Mouse (Mus musculus): ENCODE data around the gene Ifitm10. TPM values are rescaled to one million over a fixed set of nuclear protein-coding genes. Genes with fewer than 3 reads are reported as not detected.

Ifitm10 gene
- polyA plus RNA-seq, 1 experiment, result 49.1 TPM

DNA sequence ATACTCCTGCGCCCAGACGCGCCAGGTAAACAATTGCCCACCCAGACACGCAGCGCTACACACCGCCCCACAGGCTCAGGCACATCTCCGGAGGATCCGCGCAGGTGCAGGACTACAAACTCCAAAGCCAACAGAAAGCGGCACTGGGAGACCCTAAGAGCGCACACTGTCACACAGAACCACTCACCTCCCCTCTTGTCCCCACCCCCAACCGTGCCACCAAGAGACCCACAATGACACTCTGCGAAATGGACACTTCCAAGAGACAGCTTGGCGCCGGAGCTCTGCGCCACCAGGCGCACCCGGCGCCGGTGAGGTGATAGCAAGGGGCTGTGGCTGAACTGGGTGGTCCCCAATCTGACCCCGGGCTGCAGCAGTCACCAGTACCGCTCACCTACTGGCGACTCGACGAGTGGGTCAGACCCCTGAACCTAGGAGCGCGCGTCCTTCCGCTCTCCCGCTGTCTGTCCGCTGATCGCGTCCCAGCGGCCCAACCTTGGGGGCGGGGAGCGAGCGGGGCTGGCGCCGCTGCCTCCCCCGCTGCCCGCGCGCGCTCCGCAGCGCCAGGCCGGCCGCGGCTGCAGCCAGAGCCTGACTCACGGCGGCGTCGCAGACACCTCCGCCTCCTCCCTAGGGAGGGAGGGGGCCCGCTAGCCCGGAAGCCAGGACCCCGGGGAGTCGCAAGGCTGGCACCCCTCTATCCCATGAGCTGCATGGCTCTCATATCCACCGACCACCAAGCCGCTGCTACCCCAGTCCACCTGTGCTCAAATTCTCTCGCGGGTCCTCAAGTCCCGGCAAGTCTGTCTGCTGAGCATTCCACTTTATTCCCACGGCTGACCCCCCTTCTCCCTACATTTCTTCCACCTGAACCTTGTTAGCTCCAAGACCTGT is 1.5 kb downstream of the Ifitm10 start:
- DNase-seq, result no peak
- 2% methylated on average over 60 of the region's 64 CpGs for WGBS
- Histone ChIP-seq H3K4me1 (ENCODE audit: control insufficient read depth, insufficient read depth, low read length) (peaks cover 9% of the 10 kb centered on the region), H3K4me3 (replicated peaks; ENCODE audit: extremely low read depth, low read depth, low read length) (peak overlapping the region; percentile 88)
- TF ChIP-seq POLR2A (IDR thresholded peaks at IDR 0.05; ENCODE audit: borderline replicate concordance, extremely low read depth, low read depth, low read length), result peak; percentile 43; the same call in 1 of the 2 replicates
- no peak for TF ChIP-seq CTCF (IDR thresholded peaks at IDR 0.05; ENCODE audit: insufficient read depth, low read length)

DNA sequence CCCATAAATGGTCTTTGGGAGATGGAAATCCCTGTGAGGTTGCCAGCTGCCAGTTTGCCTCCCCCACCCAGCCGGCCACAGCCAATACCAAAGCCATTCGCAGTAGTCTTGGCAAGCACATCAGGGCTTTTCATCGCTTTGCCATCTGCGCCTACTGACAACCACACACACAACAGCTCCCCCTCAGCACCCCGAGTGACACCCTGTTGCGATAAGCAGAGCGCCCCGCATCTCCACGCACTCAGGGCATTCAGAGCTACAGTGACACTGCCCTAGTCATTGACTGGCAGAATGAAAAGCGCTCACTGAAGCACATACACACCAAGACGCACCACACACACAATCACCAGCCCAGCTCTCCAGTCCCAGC is 2.2 kb downstream of the Ifitm10 start:
- 19% methylated on average over 11 of the region's 11 CpGs for WGBS
- TF ChIP-seq CTCF (IDR thresholded peaks at IDR 0.05; ENCODE audit: insufficient read depth, low read length) (no peak), POLR2A (IDR thresholded peaks at IDR 0.05; ENCODE audit: borderline replicate concordance, extremely low read depth, low read depth, low read length) (peak; percentile 21; the same call in 1 of the 2 replicates)

DNA sequence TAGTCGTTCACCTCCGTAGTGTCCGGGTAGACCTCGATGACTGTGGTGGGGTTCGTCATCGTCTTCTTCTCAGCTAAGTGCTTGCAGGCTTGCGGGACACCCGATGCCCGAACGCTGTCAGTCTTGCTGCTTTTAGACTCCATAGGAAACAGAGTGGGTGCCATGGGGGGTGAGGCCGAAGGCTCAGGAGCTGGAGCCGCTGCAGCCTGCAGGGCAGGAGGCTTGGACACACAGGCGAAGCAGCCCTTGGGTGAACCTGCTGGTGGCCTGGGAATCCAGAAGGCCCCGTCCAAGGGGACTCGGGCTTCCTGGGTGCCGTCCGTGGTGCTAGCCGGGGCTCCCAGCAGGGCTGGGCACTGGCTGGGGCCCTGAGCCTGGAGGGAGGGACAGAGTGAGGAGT is 2.6 kb downstream of the Ifitm10 start:
- WGBS, result 73% methylated on average over 18 of the region's 18 CpGs
- Histone ChIP-seq H3K4me1 (ENCODE audit: control insufficient read depth, insufficient read depth, low read length) (peaks cover 9% of the 10 kb centered on the region), H3K4me3 (replicated peaks; ENCODE audit: extremely low read depth, low read depth, low read length) (peak overlapping the region; percentile 88)
- DNase-seq, result no peak
- no peak for TF ChIP-seq CTCF (IDR thresholded peaks at IDR 0.05; ENCODE audit: insufficient read depth, low read length)
- TF ChIP-seq POLR2A (IDR thresholded peaks at IDR 0.05; ENCODE audit: borderline replicate concordance, extremely low read depth, low read depth, low read length), result no peak

More for the DNA sequence above, 2.2 kb downstream of the Ifitm10 start:
- Histone ChIP-seq H3K4me3 (replicated peaks; ENCODE audit: extremely low read depth, low read depth, low read length) (peak overlapping the region; percentile 88), H3K4me1 (ENCODE audit: control insufficient read depth, insufficient read depth, low read length) (peaks cover 9% of the 10 kb centered on the region)
- DNase-seq, result no peak

DNA sequence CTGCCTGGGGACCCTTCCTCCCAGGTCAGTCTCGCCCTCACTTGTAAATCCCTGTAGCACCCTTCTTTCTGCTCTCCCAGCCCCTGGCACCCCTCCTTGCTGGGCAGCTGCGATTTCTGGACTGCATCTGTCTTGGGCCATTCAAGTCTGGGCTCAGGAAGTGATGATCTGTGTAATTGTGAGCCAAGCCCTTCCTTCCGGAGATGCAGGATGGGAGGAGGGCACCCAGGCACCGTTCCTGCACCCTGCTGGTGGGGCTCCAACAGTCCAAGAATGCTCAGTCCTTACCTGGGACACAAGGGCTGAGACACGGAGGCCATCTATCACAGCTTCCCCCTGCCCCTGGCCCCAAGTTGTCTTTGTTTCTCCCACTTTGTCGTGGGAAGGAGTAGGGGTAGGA is 3.7 kb downstream of the Ifitm10 start:
- Histone ChIP-seq H3K4me3 (replicated peaks; ENCODE audit: extremely low read depth, low read depth, low read length) (peak overlapping the region; percentile 52), H3K4me1 (ENCODE audit: control insufficient read depth, insufficient read depth, low read length) (peaks cover 9% of the 10 kb centered on the region)
- no peak for DNase-seq
- 35% methylated on average over 6 of the region's 6 CpGs for WGBS
- TF ChIP-seq POLR2A (IDR thresholded peaks at IDR 0.05; ENCODE audit: borderline replicate concordance, extremely low read depth, low read depth, low read length) (peak; percentile 81; the same call in 1 of the 2 replicates), CTCF (IDR thresholded peaks at IDR 0.05; ENCODE audit: insufficient read depth, low read length) (peak; percentile 26; the same call in 1 of the 2 replicates)

DNA sequence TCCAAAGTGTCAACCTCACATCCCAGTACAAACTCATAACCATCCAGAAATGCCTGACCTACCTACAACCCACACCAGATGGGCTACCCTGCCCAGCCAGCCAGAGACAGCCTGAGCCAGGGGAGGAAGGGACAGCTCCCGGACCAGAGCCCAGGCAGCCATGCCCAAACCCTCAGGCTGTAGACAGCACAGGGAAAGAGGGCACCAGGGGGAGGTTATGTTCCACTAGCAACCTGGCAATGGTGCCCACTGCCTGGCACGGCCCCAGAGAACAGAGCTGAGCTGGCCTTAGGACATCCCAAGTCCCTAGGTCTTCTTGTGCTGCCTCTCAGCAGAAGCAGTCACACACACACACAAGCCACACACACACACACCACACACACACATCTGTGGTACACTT is 4.7 kb downstream of the Ifitm10 start:
- 53% methylated on average over 2 of the region's 2 CpGs for WGBS
- TF ChIP-seq POLR2A (IDR thresholded peaks at IDR 0.05; ENCODE audit: borderline replicate concordance, extremely low read depth, low read depth, low read length) (no peak), CTCF (IDR thresholded peaks at IDR 0.05; ENCODE audit: insufficient read depth, low read length) (no peak)
- Histone ChIP-seq H3K4me1 (ENCODE audit: control insufficient read depth, insufficient read depth, low read length) (peaks cover 9% of the 10 kb centered on the region), H3K4me3 (replicated peaks; ENCODE audit: extremely low read depth, low read depth, low read length) (no peak overlapping the region)
- no peak for DNase-seq

DNA sequence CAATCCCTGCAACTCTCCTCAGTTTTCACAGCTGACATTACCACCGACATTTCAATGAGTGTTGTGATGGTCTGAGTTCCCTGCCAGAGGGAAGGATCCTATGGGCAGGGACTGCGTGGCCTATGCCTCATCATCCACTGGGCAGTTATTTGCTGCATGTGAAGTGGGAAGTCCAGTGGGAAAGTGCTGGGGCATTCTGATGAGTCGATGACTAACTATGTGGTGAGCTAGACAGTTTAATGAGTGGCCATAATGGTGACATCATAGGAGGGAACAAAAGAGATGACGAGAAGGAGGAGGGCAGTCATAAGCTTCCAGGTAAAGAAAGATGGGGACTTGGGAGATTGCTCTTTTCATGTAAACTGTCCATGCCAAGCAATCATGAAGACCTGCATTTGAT is 10.4 kb downstream of the Ifitm10 start:
- Histone ChIP-seq H3K4me3 (replicated peaks; ENCODE audit: extremely low read depth, low read depth, low read length) (no peak overlapping the region), H3K4me1 (ENCODE audit: control insufficient read depth, insufficient read depth, low read length) (no peaks in the 10 kb centered on the region)
- WGBS, result 65% methylated on average over 4 of the region's 4 CpGs
- no peak for TF ChIP-seq POLR2A (IDR thresholded peaks at IDR 0.05; ENCODE audit: borderline replicate concordance, extremely low read depth, low read depth, low read length)
- no peak for TF ChIP-seq CTCF (IDR thresholded peaks at IDR 0.05; ENCODE audit: insufficient read depth, low read length)
- no peak for DNase-seq

DNA sequence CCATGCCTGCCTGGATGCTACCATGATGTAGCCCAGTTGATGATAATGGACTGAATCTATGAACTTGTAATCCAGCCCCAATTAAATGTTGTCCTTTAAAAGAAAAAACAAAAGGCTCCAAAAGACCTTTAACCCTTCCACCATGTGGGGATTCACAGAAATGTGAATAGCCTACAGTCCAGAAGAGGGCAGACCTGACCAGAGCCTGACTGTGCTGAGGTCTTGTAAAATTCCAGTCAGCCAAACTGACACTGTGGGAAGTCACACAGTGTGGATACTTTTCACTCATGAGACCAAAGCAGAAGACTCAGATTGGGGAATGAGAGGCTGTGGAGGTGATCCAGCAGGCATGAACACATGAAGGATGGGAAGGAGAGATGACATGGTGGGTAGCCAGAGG is 12.8 kb downstream of the Ifitm10 start:
- H3K4me3 ChIP-seq (replicated peaks; ENCODE audit: extremely low read depth, low read depth, low read length), result no peak overlapping the region
- no peaks in the 10 kb centered on the region for H3K4me1 ChIP-seq (ENCODE audit: control insufficient read depth, insufficient read depth, low read length)
- no peak for DNase-seq
- no peak; the same call in 1 of the 2 replicates for TF ChIP-seq CTCF (IDR thresholded peaks at IDR 0.05; ENCODE audit: insufficient read depth, low read length)

DNA sequence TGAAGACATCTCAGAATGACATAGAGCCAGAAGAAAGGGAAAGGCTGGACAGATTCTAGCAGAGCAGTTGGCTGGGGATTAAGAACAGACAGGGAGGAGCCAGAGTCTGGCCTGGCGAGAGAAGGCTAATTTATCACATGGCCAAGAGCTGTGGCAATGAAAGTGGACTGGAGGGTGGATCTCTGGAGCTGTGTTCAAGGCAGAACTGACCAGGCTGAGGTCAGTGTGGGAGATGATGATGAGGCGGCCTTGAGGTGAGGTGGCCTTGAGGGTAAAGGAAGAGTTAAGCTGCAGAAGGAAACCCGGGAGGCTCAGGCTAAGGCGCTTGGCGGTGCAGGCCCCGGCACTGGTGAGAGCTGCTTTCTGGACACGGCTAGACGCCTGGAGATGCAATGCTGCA is 14.4 kb downstream of the Ifitm10 start:
- TF ChIP-seq POLR2A (IDR thresholded peaks at IDR 0.05; ENCODE audit: borderline replicate concordance, extremely low read depth, low read depth, low read length) (no peak), CTCF (IDR thresholded peaks at IDR 0.05; ENCODE audit: insufficient read depth, low read length) (no peak)
- Histone ChIP-seq H3K4me1 (ENCODE audit: control insufficient read depth, insufficient read depth, low read length) (no peaks in the 10 kb centered on the region), H3K4me3 (replicated peaks; ENCODE audit: extremely low read depth, low read depth, low read length) (no peak overlapping the region)
- 69% methylated on average over 8 of the region's 8 CpGs for WGBS
- no peak for DNase-seq

DNA sequence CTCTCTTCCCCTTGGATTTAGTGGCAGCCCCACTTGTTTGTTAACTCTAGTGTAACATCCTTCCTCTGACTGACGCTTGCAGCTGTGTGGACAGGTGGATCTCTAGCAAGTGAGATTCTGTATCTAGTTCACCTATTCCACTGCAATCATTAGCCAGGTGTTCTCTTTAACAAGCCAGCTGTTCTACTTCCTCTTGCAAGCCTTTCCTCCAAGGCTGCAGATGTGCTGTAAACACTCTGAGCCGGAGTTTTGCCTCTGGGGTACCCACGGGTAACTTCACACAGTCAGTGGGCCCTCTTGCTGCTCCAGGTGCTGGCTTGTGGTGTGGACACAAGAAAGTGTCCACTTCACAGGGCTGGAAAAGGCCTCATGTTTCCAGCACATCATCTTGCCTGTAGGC is 16.0 kb downstream of the Ifitm10 start:
- H3K4me3 ChIP-seq (replicated peaks; ENCODE audit: extremely low read depth, low read depth, low read length), result no peak overlapping the region
- no peaks in the 10 kb centered on the region; the same call in 1 of the 2 replicates for H3K4me1 ChIP-seq (ENCODE audit: control insufficient read depth, insufficient read depth, low read length)
- TF ChIP-seq POLR2A (IDR thresholded peaks at IDR 0.05; ENCODE audit: borderline replicate concordance, extremely low read depth, low read depth, low read length) (no peak), CTCF (IDR thresholded peaks at IDR 0.05; ENCODE audit: insufficient read depth, low read length) (no peak)
- no peak for DNase-seq
- WGBS, result 56% methylated on average over 3 of the region's 3 CpGs

DNA sequence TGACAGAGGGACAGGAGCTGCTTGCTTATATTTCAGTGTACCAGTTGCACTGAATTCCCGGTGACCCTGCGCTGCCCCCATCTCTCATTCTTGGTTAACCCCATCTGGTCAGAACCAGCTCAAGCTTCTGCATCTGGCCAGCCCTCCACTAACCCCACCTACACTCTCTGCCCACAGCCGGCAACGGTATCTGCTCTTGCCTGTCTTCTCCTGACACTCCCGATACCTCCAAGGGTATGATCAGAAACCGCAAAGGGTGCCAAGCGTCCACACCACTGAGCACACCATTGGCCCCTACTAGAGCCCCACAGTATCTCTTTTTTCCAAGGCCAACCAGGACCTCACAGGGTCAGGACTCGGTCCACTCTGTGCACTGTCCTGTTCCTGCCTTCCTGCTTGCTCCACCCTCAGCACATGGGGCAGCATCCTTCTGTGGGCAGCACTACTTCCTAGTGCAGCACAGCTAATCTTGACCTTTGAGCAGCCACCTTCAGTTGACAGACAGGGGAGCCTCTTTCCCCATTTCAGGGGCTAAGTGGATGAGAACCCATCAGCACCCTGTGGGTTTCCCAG is 18.8 kb downstream of the Ifitm10 start:
- no peak for DNase-seq
- 63% methylated on average over 8 of the region's 8 CpGs for WGBS

More for the DNA sequence above, 18.8 kb downstream of the Ifitm10 start:
- Histone ChIP-seq H3K4me3 (replicated peaks; ENCODE audit: extremely low read depth, low read depth, low read length) (no peak overlapping the region), H3K4me1 (ENCODE audit: control insufficient read depth, insufficient read depth, low read length) (no peaks in the 10 kb centered on the region; the same call in 1 of the 2 replicates)
- TF ChIP-seq CTCF (IDR thresholded peaks at IDR 0.05; ENCODE audit: insufficient read depth, low read length) (no peak), POLR2A (IDR thresholded peaks at IDR 0.05; ENCODE audit: borderline replicate concordance, extremely low read depth, low read depth, low read length) (no peak; the same call in 1 of the 2 replicates)

Measured in lung, adult 2 months (tissue).